In genomic region chr10:121765174-121766057, GRCm38 (mm10) we compare ENCODE assay signal across 12 mouse cellular contexts. TPM values are rescaled to one million over a fixed set of nuclear protein-coding genes. Genes with fewer than 3 reads are reported as not detected.
A peak's percentile ranks its signal among the peaks of the same experiment; 100 is the strongest.
DNase-seq lines count a peak whose midpoint lies in the region; ATAC-seq and TF ChIP-seq lines count a peak whose summit lies in the region.
"Had no signal": no experiment of that assay in that cellular context is flagged by ENCODE, and none has a peak within 500 bp of the region (broad histone marks: within the 10 kb centered on the region; RNA-seq: fewer than 3 reads in every experiment).

No protein-coding gene starts in this region.

- no peak overlapping the region for H3K27ac ChIP-seq in layer of hippocampus, adult 2 months
- H3K27ac ChIP-seq in forebrain, embryonic 15.5 days (replicated peaks), result peak overlapping the region; percentile 77
- no peak overlapping the region for H3K27ac ChIP-seq in intestine, embryonic 15.5 days
- H3K27ac ChIP-seq: heart, embryonic 15.5 days; liver, embryonic 12.5 days had no signal

- WGBS in forebrain, embryonic 15.5 days, result 20% methylated on average over 10 of the region's 10 CpGs
- 75% methylated on average over 10 of the region's 10 CpGs for WGBS in intestine, embryonic 15.5 days

- intact Hi-C loops in left cerebral cortex, postnatal 14 days (cut with DNase I), result loop anchor here (10.0 kb wide), 1 partner anchor 289 kb away; no protein-coding TSS in a partner anchor

- no peaks in the 10 kb centered on the region for H3K27me3 ChIP-seq in forebrain, embryonic 15.5 days
- H3K27me3 ChIP-seq in intestine, embryonic 15.5 days (replicated peaks), result no peaks in the 10 kb centered on the region
- H3K27me3 ChIP-seq: heart, embryonic 15.5 days; liver, embryonic 12.5 days had no signal

- H3K9ac ChIP-seq in forebrain, embryonic 15.5 days (replicated peaks), result no peak overlapping the region
- no peak overlapping the region for H3K9ac ChIP-seq in intestine, embryonic 15.5 days
- H3K9ac ChIP-seq: heart, embryonic 15.5 days; liver, embryonic 12.5 days had no signal

- H3K4me3 ChIP-seq in layer of hippocampus, adult 2 months, result no peak overlapping the region
- H3K4me3 ChIP-seq in forebrain, embryonic 15.5 days, result no peak overlapping the region
- no peak overlapping the region for H3K4me3 ChIP-seq in intestine, embryonic 15.5 days (replicated peaks)
- H3K4me3 ChIP-seq: heart, embryonic 15.5 days; liver, embryonic 12.5 days had no signal

- peaks cover 11% of the 10 kb centered on the region for H3K4me1 ChIP-seq in forebrain, embryonic 15.5 days
- H3K4me1 ChIP-seq in intestine, embryonic 15.5 days (replicated peaks), result no peaks in the 10 kb centered on the region
- H3K4me1 ChIP-seq: heart, embryonic 15.5 days; liver, embryonic 12.5 days had no signal

- no peak overlapping the region; the same call in 1 of the 2 replicates for H3K4me2 ChIP-seq in forebrain, embryonic 15.5 days (replicated peaks)
- no peak overlapping the region for H3K4me2 ChIP-seq in intestine, embryonic 15.5 days (replicated peaks)
- H3K4me2 ChIP-seq: heart, embryonic 15.5 days; liver, embryonic 12.5 days had no signal

- TF ChIP-seq CTCF in layer of hippocampus, adult 2 months (conservative IDR thresholded peaks at IDR 0.05), result no peak

- H3K9me3 ChIP-seq in forebrain, embryonic 15.5 days, result no peaks in the 10 kb centered on the region
- H3K9me3 ChIP-seq in intestine, embryonic 15.5 days, result no peaks in the 10 kb centered on the region
- H3K9me3 ChIP-seq: heart, embryonic 15.5 days; liver, embryonic 12.5 days had no signal

- peak; percentile 95 for ATAC-seq in forebrain, embryonic 15.5 days (replicated peaks)
- no peak for ATAC-seq in monocyte, adult 5-6 weeks (replicated peaks; ENCODE audit: insufficient number of reproducible peaks, low FRiP score, low TSS enrichment, poor library complexity, severe bottlenecking)
- ATAC-seq in intestine, embryonic 15.5 days, result no peak
- ATAC-seq: liver, embryonic 12.5 days had no signal

- peak; percentile 44 to 55 for DNase-seq in layer of hippocampus, adult 2 months (ENCODE audit: low spot score in 2 of 2)
- no peak for DNase-seq in layer of hippocampus, adult 9-10 months (ENCODE audit: low spot score)
- peak; percentile 47 to 91 for DNase-seq in left cerebral cortex, postnatal 14 days (ENCODE audit: low spot score in 2 of 2)
- peak; percentile 45 for DNase-seq in retina, postnatal 1 day
- no peak for DNase-seq in adipocyte (ENCODE audit: low spot score)
- DNase-seq: cerebellum, adult 11 months; kidney, postnatal 10 days had no signal

- no peaks in the 10 kb centered on the region for H3K36me3 ChIP-seq in forebrain, embryonic 15.5 days
- no peaks in the 10 kb centered on the region for H3K36me3 ChIP-seq in intestine, embryonic 15.5 days
- H3K36me3 ChIP-seq: heart, embryonic 15.5 days; liver, embryonic 12.5 days had no signal

RNA-seq across cellular contexts. Expression of gene BC048403, which starts 25.7 kb away (rescaled TPM):
- 10 to 100 TPM in 1 of 2 experiments, 1 to 10 TPM in 1; 9.7 to 10.2 TPM for total RNA-seq in layer of hippocampus, adult 2 months (2021)
- polyA plus RNA-seq in forebrain, embryonic 15.5 days (2015; fragmentation: Nextera tagmentation; extraction: Ambion mirVana), result 2.5 and 3.2 TPM in 2 replicates
- 1 to 10 TPM; 7.1 to 9.8 TPM for total RNA-seq in left cerebral cortex, postnatal 14 days (2021)
- total RNA-seq in monocyte, adult 5-6 weeks (2017), result 2.6 to 4.1 TPM (median 2.8 TPM) in 3 replicates
- 3.1 and 3.9 TPM in 2 replicates for polyA plus RNA-seq in intestine, embryonic 15.5 days (2015; fragmentation: Nextera tagmentation; extraction: Ambion mirVana)

Comparison
In these comparisons a context has a peak if more than half of its experiments do, and no peak if none do; other contexts are left out.
1. DNase-seq: peak in layer of hippocampus, adult 2 months (2 of 2), left cerebral cortex, postnatal 14 days (2 of 2) and retina, postnatal 1 day (single experiment); none in layer of hippocampus, adult 9-10 months (single experiment) and adipocyte (single experiment).